Mouse (Mus musculus): ENCODE measurements around the gene Myo15b. TPM values are rescaled to one million over a fixed set of nuclear protein-coding genes. Genes with fewer than 3 reads are reported as not detected.

Myo15b gene
- polyA plus RNA-seq, 1 experiment: not detected

GRCm38 (mm10) chr11:115939690-115940329, 81.6 kb downstream of the Myo15b start:
- Histone ChIP-seq H3K36me3 (ENCODE audit: control insufficient read depth) (peaks cover 97% of the 10 kb centered on the region), H3K9me3 (ENCODE audit: control insufficient read depth, low read length) (no peaks in the 10 kb centered on the region), H3K4me1 (ENCODE audit: control insufficient read depth) (peaks cover 13% of the 10 kb centered on the region), H3K4me3 (replicated peaks) (no peak overlapping the region), H3K27me3 (ENCODE audit: control insufficient read depth) (no peaks in the 10 kb centered on the region)
- no peak for TF ChIP-seq TAL1 (IDR thresholded peaks at IDR 0.05; ENCODE audit: low read length)
- TF ChIP-seq GATA1 (IDR thresholded peaks at IDR 0.05; ENCODE audit: low read length): peak; percentile 55; the same call in 1 of the 2 replicates

DNA sequence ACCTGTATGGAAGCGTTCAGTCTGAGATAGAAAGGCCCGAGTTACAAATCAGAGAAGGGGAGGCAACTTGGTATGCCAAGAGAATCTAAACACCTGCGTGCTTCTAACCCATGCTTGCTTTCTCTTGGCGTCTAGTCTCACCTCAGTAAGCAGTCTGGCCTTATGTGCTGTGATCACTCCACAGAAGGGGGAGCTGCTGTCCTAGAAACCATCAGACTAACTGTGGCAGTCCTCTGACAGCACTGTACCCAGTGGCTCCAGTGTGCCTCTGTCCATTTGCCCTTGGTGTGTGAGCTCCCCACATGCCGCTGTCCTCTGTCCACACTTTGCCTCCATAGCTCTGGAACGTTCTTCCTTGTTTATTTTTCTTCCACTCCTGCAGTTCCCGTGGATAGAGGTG, 83.8 kb downstream of the Myo15b start:
- H3K36me3 ChIP-seq (ENCODE audit: control insufficient read depth): peaks cover 97% of the 10 kb centered on the region

More for the DNA sequence above, 83.8 kb downstream of the Myo15b start:
- Histone ChIP-seq H3K9me3 (ENCODE audit: control insufficient read depth, low read length) (no peaks in the 10 kb centered on the region), H3K4me3 (replicated peaks) (no peak overlapping the region), H3K4me1 (ENCODE audit: control insufficient read depth) (peaks cover 11% of the 10 kb centered on the region), H3K27me3 (ENCODE audit: control insufficient read depth) (no peaks in the 10 kb centered on the region)
- TF ChIP-seq TAL1 (IDR thresholded peaks at IDR 0.05; ENCODE audit: low read length) (no peak), GATA1 (IDR thresholded peaks at IDR 0.05; ENCODE audit: low read length) (no peak)

Other genes with a start within 250 kb of the Myo15b start
- gene Mif4gd, start 245.4 kb upstream of the Myo15b start, polyA plus RNA-seq (2012): 3.6 and 4.8 TPM in 2 replicates
- 0.99 and 1.3 TPM in 2 replicates for gene Slc25a19, start 230.1 kb upstream of the Myo15b start, polyA plus RNA-seq (2012)
- gene Grb2, start 149.8 kb upstream of the Myo15b start, polyA plus RNA-seq (2012): 3.4 and 3.8 TPM in 2 replicates
- 6.1 and 6.3 TPM in 2 replicates for gene Tmem94, start 93.0 kb upstream of the Myo15b start, polyA plus RNA-seq (2012)
- gene Caskin2, start 44.8 kb upstream of the Myo15b start, polyA plus RNA-seq (2012): 10.9 and 12.1 TPM in 2 replicates
- 3.4 and 4.5 TPM in 2 replicates for gene Tsen54, start 43.7 kb upstream of the Myo15b start, polyA plus RNA-seq (2012)
- 2.1 and 2.3 TPM in 2 replicates for gene Llgl2, start 34.4 kb upstream of the Myo15b start, polyA plus RNA-seq (2012)
- 2.1 and 3.2 TPM in 2 replicates for gene Smim5, start 41.6 kb downstream of the Myo15b start, polyA plus RNA-seq (2012)
- 0.09 and 0.28 TPM in 2 replicates for gene Smim6, start 53.6 kb downstream of the Myo15b start, polyA plus RNA-seq (2012)
- 3.0 and 3.7 TPM in 2 replicates for gene Sap30bp, start 74.9 kb downstream of the Myo15b start, polyA plus RNA-seq (2012)
- 1.4 and 2.3 TPM in 2 replicates for gene Recql5, start 75.1 kb downstream of the Myo15b start, polyA plus RNA-seq (2012)
- 0.01 TPM in 1 of 2 replicates, not detected in the other for gene Itgb4, start 116.3 kb downstream of the Myo15b start, polyA plus RNA-seq (2012)
- 1.5 and 1.9 TPM in 2 replicates for gene Galk1, start 154.3 kb downstream of the Myo15b start, polyA plus RNA-seq (2012)
- 117 and 150 TPM in 2 replicates for gene H3f3b, start 169.6 kb downstream of the Myo15b start, polyA plus RNA-seq (2012)
- 3.6 and 3.8 TPM in 2 replicates for gene Unk, start 171.9 kb downstream of the Myo15b start, polyA plus RNA-seq (2012)
- gene Unc13d, start 219.6 kb downstream of the Myo15b start, polyA plus RNA-seq (2012): 14.5 and 18.2 TPM in 2 replicates
- gene Wbp2, start 228.6 kb downstream of the Myo15b start, polyA plus RNA-seq (2012): 142 and 153 TPM in 2 replicates

Data from erythroblast, embryonic 14.5 days (primary cell).